Mouse (Mus musculus) stomach, embryonic 14.5 days (tissue): ENCODE measurements at regions not wholly inside any gene's neighbourhood (a gene's known extent, or its start where the extent isn't known, plus 50 kb on each side); places are given as distances from the start of the nearest gene placed in this dataset.

Experiments
- ATAC-seq: fragments of 200-750 bp; cut with Nextera tagmentation; 2 replicates; pipeline ENCODE4 v1.8.0; 2017; ENCODE audit warnings: low read depth, moderate TSS enrichment; ENCODE audit not compliant: insufficient number of reproducible peaks, insufficient read depth, low FRiP score
- H3K27ac ChIP-seq: fragments of 300-500 bp; sonication (generic); 2 replicates; pipeline ENCODE4 v1.5.1; 2014; ENCODE audit warnings: mild to moderate bottlenecking, low read length, moderate library complexity, mixed read lengths
- H3K27me3 ChIP-seq: fragments of 300-500 bp; sonication (generic); 2 replicates; pipeline ENCODE4 v1.6.1; 2014; ENCODE audit warnings: low read length, control low read depth, mixed read lengths; ENCODE audit not compliant: control insufficient read depth, insufficient read depth
- H3K36me3 ChIP-seq: fragments of 300-500 bp; sonication (generic); 2 replicates; pipeline ENCODE4 v1.6.1; 2014; ENCODE audit warnings: mild to moderate bottlenecking, control low read depth, low read length, moderate library complexity, mixed read lengths; ENCODE audit not compliant: control insufficient read depth, insufficient read depth
- H3K4me1 ChIP-seq: fragments of 300-500 bp; sonication (generic); 2 replicates; pipeline ENCODE4 v1.6.1; 2014; ENCODE audit warnings: low read length, control low read depth, mixed read lengths; ENCODE audit not compliant: control insufficient read depth, insufficient read depth
- H3K4me2 ChIP-seq: fragments of 300-500 bp; sonication (generic); replicated peaks from 2 replicates; pipeline ENCODE4 v1.6.1; 2014; ENCODE audit warnings: low read depth, low read length, control low read depth
- H3K4me3 ChIP-seq: fragments of 300-500 bp; sonication (generic); 2 replicates; pipeline ENCODE4 v1.5.1; 2014; ENCODE audit warnings: low read depth, low read length, control low read depth
- H3K9ac ChIP-seq: fragments of 300-500 bp; sonication (generic); replicated peaks from 2 replicates; pipeline ENCODE4 v1.6.1; 2014; ENCODE audit warnings: low read depth, mild to moderate bottlenecking, control low read depth, low read length, moderate library complexity, mixed read lengths
- H3K9me3 ChIP-seq: fragments of 300-500 bp; sonication (generic); 2 replicates; pipeline ENCODE4 v1.6.1; 2016; ENCODE audit warnings: low read depth, low read length, control low read depth; ENCODE audit not compliant: control insufficient read depth
- WGBS: fragments of 180-500 bp; shearing (Covaris S2); extraction: QIAGEN DNeasy Blood & Tissue Kit; methylation state at CpG from one replicate; pipeline ENCODE4 v1.1.7; 2014; 5-methylcytosine and 5-hydroxymethylcytosine counted together

GRCm38 (mm10) chr5:51816258-51816657 lies 248.7 kb upstream of the Ppargc1a start:
- no peaks in the 10 kb centered on the region for H3K4me1 ChIP-seq
- ATAC-seq: no peak
- WGBS: 80% methylated on average over 2 of the region's 2 CpGs
- H3K9me3 ChIP-seq: no peaks in the 10 kb centered on the region
- H3K4me3 ChIP-seq: no peak overlapping the region
- H3K4me2 ChIP-seq: no peak overlapping the region
- no peaks in the 10 kb centered on the region for H3K36me3 ChIP-seq
- H3K9ac ChIP-seq: no peak overlapping the region
- H3K27me3 ChIP-seq: no peaks in the 10 kb centered on the region
- H3K27ac ChIP-seq: no peak overlapping the region

GRCm38 (mm10) chr5:51811728-51812127 lies 244.2 kb upstream of the Ppargc1a start:
- no peak for ATAC-seq
- WGBS: 86% methylated on average over 2 of the region's 2 CpGs
- no peak overlapping the region for H3K9ac ChIP-seq
- no peak overlapping the region for H3K4me3 ChIP-seq
- no peak overlapping the region for H3K4me2 ChIP-seq
- no peaks in the 10 kb centered on the region for H3K9me3 ChIP-seq
- no peak overlapping the region for H3K27ac ChIP-seq
- H3K27me3 ChIP-seq: no peaks in the 10 kb centered on the region
- H3K4me1 ChIP-seq: no peaks in the 10 kb centered on the region
- H3K36me3 ChIP-seq: no peaks in the 10 kb centered on the region

GRCm38 (mm10) chr5:51801486-51801885 lies 234.0 kb upstream of the Ppargc1a start:
- no peaks in the 10 kb centered on the region for H3K36me3 ChIP-seq
- H3K27me3 ChIP-seq: no peaks in the 10 kb centered on the region
- no peak for ATAC-seq
- H3K4me1 ChIP-seq: peaks cover 4% of the 10 kb centered on the region; the same call in 1 of the 2 replicates
- no peaks in the 10 kb centered on the region for H3K9me3 ChIP-seq
- H3K27ac ChIP-seq: no peak overlapping the region
- H3K4me2 ChIP-seq: no peak overlapping the region
- H3K4me3 ChIP-seq: no peak overlapping the region
- 74% methylated on average over 8 of the region's 8 CpGs for WGBS
- H3K9ac ChIP-seq: no peak overlapping the region

GRCm38 (mm10) chr5:51799371-51800035 lies 232.0 kb upstream of the Ppargc1a start:
- Histone ChIP-seq H3K9me3 (no peaks in the 10 kb centered on the region), H3K27me3 (no peaks in the 10 kb centered on the region), H3K27ac (no peak overlapping the region), H3K4me2 (no peak overlapping the region), H3K9ac (no peak overlapping the region), H3K36me3 (no peaks in the 10 kb centered on the region), H3K4me3 (no peak overlapping the region), H3K4me1 (peaks cover 4% of the 10 kb centered on the region; the same call in 1 of the 2 replicates)
- WGBS: 60% methylated on average over 6 of the region's 6 CpGs
- ATAC-seq: no peak

GRCm38 (mm10) chr5:51794097-51794496 lies 226.6 kb upstream of the Ppargc1a start:
- Histone ChIP-seq H3K4me3 (no peak overlapping the region), H3K9me3 (no peaks in the 10 kb centered on the region), H3K4me2 (no peak overlapping the region), H3K36me3 (no peaks in the 10 kb centered on the region), H3K9ac (no peak overlapping the region), H3K4me1 (no peaks in the 10 kb centered on the region), H3K27ac (no peak overlapping the region), H3K27me3 (no peaks in the 10 kb centered on the region)
- ATAC-seq: no peak
- WGBS: 31% methylated on average over 6 of the region's 6 CpGs

GRCm38 (mm10) chr5:51792950-51793349 lies 225.4 kb upstream of the Ppargc1a start:
- ATAC-seq: no peak
- H3K36me3 ChIP-seq: no peaks in the 10 kb centered on the region
- no peak overlapping the region for H3K4me3 ChIP-seq
- H3K27me3 ChIP-seq: no peaks in the 10 kb centered on the region
- 53% methylated on average over 2 of the region's 2 CpGs for WGBS
- H3K27ac ChIP-seq: no peak overlapping the region
- H3K9me3 ChIP-seq: no peaks in the 10 kb centered on the region
- H3K4me1 ChIP-seq: no peaks in the 10 kb centered on the region
- H3K4me2 ChIP-seq: no peak overlapping the region
- no peak overlapping the region for H3K9ac ChIP-seq

GRCm38 (mm10) chr5:51788768-51789167 lies 221.2 kb upstream of the Ppargc1a start:
- no peak overlapping the region for H3K27ac ChIP-seq
- WGBS: 69% methylated on average over 6 of the region's 6 CpGs
- no peak overlapping the region for H3K4me2 ChIP-seq
- no peaks in the 10 kb centered on the region for H3K9me3 ChIP-seq
- no peak overlapping the region for H3K9ac ChIP-seq
- no peak for ATAC-seq
- no peaks in the 10 kb centered on the region for H3K36me3 ChIP-seq
- H3K27me3 ChIP-seq: no peaks in the 10 kb centered on the region
- no peak overlapping the region for H3K4me3 ChIP-seq
- no peaks in the 10 kb centered on the region for H3K4me1 ChIP-seq

- Histone ChIP-seq H3K4me3 (no peak overlapping the region), H3K9me3 (no peaks in the 10 kb centered on the region), H3K9ac (no peak overlapping the region), H3K27me3 (no peaks in the 10 kb centered on the region), H3K36me3 (no peaks in the 10 kb centered on the region), H3K4me2 (no peak overlapping the region), H3K27ac (no peak overlapping the region), H3K4me1 (no peaks in the 10 kb centered on the region)
- 79% methylated on average over 5 of the region's 5 CpGs for WGBS
- ATAC-seq: no peak
Observed at GRCm38 (mm10) chr5:51783523-51783922, 216.0 kb upstream of the Ppargc1a start.

- WGBS: 90% methylated on average over 9 of the region's 9 CpGs
- ATAC-seq: no peak
- Histone ChIP-seq H3K4me1 (no peaks in the 10 kb centered on the region), H3K9ac (no peak overlapping the region), H3K27me3 (no peaks in the 10 kb centered on the region), H3K36me3 (no peaks in the 10 kb centered on the region), H3K4me3 (no peak overlapping the region), H3K27ac (no peak overlapping the region), H3K4me2 (no peak overlapping the region), H3K9me3 (no peaks in the 10 kb centered on the region)
Observed at GRCm38 (mm10) chr5:51783099-51783498, 215.6 kb upstream of the Ppargc1a start.
